Mouse (Mus musculus) small intestine, adult 2 months (tissue): ENCODE measurements around the gene Maml3. TPM values are rescaled to one million over a fixed set of nuclear protein-coding genes. Genes with fewer than 3 reads are reported as not detected.

Experiments
- H3K27ac ChIP-seq: fragments of 200-500 bp; 2 replicates; pipeline ENCODE4 v1.5.1; 2012; ENCODE audit warnings: low read depth, low read length, control low read depth, inconsistent platforms; ENCODE audit not compliant: insufficient read depth
- H3K27me3 ChIP-seq: fragments of 200-500 bp; 2 replicates; pipeline ENCODE4 v1.6.1; 2012; ENCODE audit warnings: mild to moderate bottlenecking, moderate library complexity, low read length, inconsistent platforms; ENCODE audit not compliant: control insufficient read depth, insufficient read depth
- H3K36me3 ChIP-seq: fragments of 200-500 bp; 2 replicates; pipeline ENCODE4 v1.6.1; 2012; ENCODE audit warnings: mild to moderate bottlenecking, low read length, control low read depth, inconsistent platforms; ENCODE audit not compliant: control insufficient read depth, insufficient read depth
- H3K4me1 ChIP-seq: fragments of 200-500 bp; 2 replicates; pipeline ENCODE4 v1.6.1; 2012; ENCODE audit warnings: low read length, inconsistent platforms, mixed read lengths; ENCODE audit not compliant: control insufficient read depth, insufficient read depth, insufficient read length
- H3K4me3 ChIP-seq: fragments of 200-500 bp; 2 replicates; pipeline ENCODE4 v1.5.1; 2012; ENCODE audit warnings: low read depth, mild to moderate bottlenecking, control low read depth, inconsistent platforms, low read length, moderate library complexity
- CTCF ChIP-seq: fragments of 200-500 bp; IDR thresholded peaks from 2 replicates; pipeline ENCODE4 v1.5.1; 2012; ENCODE audit warnings: low read depth, mild to moderate bottlenecking, control low read depth, inconsistent platforms, low read length, moderate library complexity, mixed read lengths; ENCODE audit not compliant: insufficient replicate concordance, insufficient read length; ENCODE audit errors: extremely low read depth
- POLR2A ChIP-seq: fragments of 200-500 bp; IDR thresholded peaks from 2 replicates; pipeline ENCODE4 v1.6.1; 2012; ENCODE audit warnings: low read depth, mild to moderate bottlenecking, control low read depth, inconsistent platforms, low read length, moderate library complexity
- WGBS: fragments of 180-500 bp; shearing (Covaris S2); methylation state at CpG from one replicate; pipeline ENCODE4 v1.1.7; 2018; 5-methylcytosine and 5-hydroxymethylcytosine counted together
- polyA plus RNA-seq: library from polyadenylated mRNA; depleted of rRNA; stranded (reverse); fragments of >200 nt; gene quantifications from 2 replicates; pipeline ENCODE4 v1.2.3, GENCODE M21; 2012; rRNA removed

The Maml3 gene
- polyA plus RNA-seq, 1 experiment: 3.2 TPM

DNA sequence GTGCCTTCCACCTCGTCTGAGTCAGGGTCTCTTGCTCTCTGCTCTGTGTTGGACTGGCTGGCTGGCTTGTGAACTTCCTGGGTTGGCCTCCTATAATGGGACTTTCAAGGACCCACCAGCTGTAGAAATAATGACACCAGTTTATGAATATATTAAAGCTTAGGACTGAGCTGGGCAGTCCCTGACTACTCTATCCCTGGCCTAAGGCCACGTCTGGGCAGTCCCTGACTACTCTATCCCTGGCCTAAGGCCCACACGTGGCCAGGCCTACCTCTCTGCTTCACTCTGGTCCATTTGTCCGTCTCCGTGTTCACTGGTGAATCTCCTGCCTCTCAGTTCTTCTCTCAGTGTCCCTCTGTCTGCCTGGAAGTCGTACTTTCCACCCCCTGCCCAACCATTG is 459.4 kb downstream of the Maml3 start:
- Histone ChIP-seq H3K27me3 (no peaks in the 10 kb centered on the region), H3K36me3 (no peaks in the 10 kb centered on the region), H3K4me1 (peaks cover 9% of the 10 kb centered on the region; the same call in 1 of the 2 replicates), H3K4me3 (no peak overlapping the region), H3K27ac (no peak overlapping the region)
- WGBS: 83% methylated on average over 6 of the region's 6 CpGs
- TF ChIP-seq CTCF (no peak), POLR2A (no peak)

- H3K4me3 ChIP-seq: no peak overlapping the region
- H3K27me3 ChIP-seq: no peaks in the 10 kb centered on the region
- H3K4me1 ChIP-seq: no peaks in the 10 kb centered on the region
- no peak overlapping the region for H3K27ac ChIP-seq
- no peak for TF ChIP-seq CTCF
- TF ChIP-seq POLR2A: no peak
- 63% methylated on average over 6 of the region's 6 CpGs for WGBS
- H3K36me3 ChIP-seq: no peaks in the 10 kb centered on the region
Observed at GRCm38 (mm10) chr3:51638260-51638659, 466.6 kb downstream of the Maml3 start.

- Histone ChIP-seq H3K36me3 (no peaks in the 10 kb centered on the region), H3K27ac (no peak overlapping the region), H3K27me3 (no peaks in the 10 kb centered on the region), H3K4me3 (no peak overlapping the region), H3K4me1 (no peaks in the 10 kb centered on the region)
- WGBS: 89% methylated on average over 6 of the region's 6 CpGs
- no peak for TF ChIP-seq POLR2A
- no peak for TF ChIP-seq CTCF
Observed at GRCm38 (mm10) chr3:51637326-51637725, 467.6 kb downstream of the Maml3 start.

GRCm38 (mm10) chr3:51636700-51637099 is 468.2 kb downstream of the Maml3 start:
- Histone ChIP-seq H3K4me1 (no peaks in the 10 kb centered on the region), H3K27ac (no peak overlapping the region), H3K36me3 (no peaks in the 10 kb centered on the region), H3K4me3 (peak overlapping the region; percentile 59), H3K27me3 (no peaks in the 10 kb centered on the region)
- 78% methylated on average over 20 of the region's 20 CpGs for WGBS
- TF ChIP-seq POLR2A (no peak), CTCF (no peak)

DNA sequence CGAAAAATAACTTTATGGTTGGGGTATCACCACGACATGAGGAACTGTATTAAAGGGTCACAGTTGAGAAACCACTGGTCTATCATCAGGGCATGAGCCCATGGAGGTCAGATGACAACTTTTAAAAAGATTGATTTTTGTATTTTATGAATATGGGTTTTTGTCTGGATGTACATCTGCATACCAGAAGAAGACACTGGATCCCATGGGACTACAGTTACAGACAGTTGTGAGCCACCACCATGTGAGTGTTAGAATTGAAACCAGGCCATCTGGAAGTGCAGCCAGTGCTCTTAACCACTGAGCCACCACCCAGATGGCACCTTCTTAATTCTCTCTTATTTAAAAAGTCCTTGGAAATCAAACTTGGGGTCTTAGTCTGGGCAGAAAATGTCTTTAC is 468.9 kb downstream of the Maml3 start:
- no peaks in the 10 kb centered on the region for H3K4me1 ChIP-seq
- H3K4me3 ChIP-seq: no peak overlapping the region
- H3K36me3 ChIP-seq: no peaks in the 10 kb centered on the region
- no peak overlapping the region for H3K27ac ChIP-seq
- H3K27me3 ChIP-seq: no peaks in the 10 kb centered on the region
- no peak for TF ChIP-seq CTCF
- no peak for TF ChIP-seq POLR2A
- WGBS: 78% methylated on average over 2 of the region's 2 CpGs

Other genes starting within 250 kb of the Maml3 start
- gene Foxo1, start 163.3 kb upstream of the Maml3 start, polyA plus RNA-seq: 6.0 and 13.3 TPM in 2 replicates